In the genomic region with DNA sequence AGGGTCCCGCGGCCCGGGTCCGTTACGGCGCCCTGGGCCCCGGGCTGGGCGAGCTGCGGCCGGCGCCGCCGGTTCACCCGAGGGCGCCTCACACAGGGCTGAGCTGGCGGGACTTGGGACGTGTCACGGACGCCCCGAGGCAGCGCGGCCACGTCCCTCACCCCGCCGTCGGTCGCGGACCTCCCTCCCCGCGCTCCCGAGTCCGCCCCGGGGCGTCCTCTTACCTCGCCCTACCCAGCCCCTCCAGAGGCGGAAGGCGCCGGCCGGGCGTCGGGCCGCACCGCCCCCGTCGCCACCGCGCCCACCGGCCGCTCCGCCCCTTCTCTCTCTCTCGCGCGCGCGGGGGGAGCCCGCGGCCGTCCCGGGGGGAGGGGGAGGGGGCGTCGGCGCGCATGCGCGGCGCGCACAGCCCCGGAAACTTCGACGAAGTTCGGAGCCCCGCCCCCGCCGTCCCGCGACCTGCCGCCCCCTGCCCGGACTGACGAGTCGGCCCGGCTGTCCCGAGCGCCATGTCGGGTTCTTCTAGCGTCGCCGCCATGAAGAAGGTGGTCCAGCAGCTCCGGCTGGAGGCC, we compare ENCODE assay signal across 8 mouse cellular contexts. TPM values are rescaled to one million over a fixed set of nuclear protein-coding genes. Genes with fewer than 3 reads are reported as not detected.
DNase-seq lines count a peak whose midpoint lies in the region; ATAC-seq lines count a peak whose summit lies in the region.

Gene Spata1, minus strand, starts transcription at position 323 of the 572 bp plus-strand sequence.
Gene Gng5, plus strand, starts transcription at position 377 of the 572 bp plus-strand sequence.

- H3K27me3 ChIP-seq in embryonic facial prominence, embryonic 14.5 days (replicated peaks; ENCODE audit: control insufficient read depth, insufficient read depth, low read length), result no peaks in the 10 kb centered on the region
- H3K27me3 ChIP-seq in limb, embryonic 15.5 days, result no peaks in the 10 kb centered on the region
- H3K27me3 ChIP-seq in midbrain, embryonic 16.5 days (ENCODE audit: control insufficient read depth, insufficient read depth, low read depth, low read length), result no peaks in the 10 kb centered on the region

- H3K4me2 ChIP-seq in embryonic facial prominence, embryonic 14.5 days (ENCODE audit: low read depth, low read length), result peak within 1 kb of the TSS; percentile 72
- H3K4me2 ChIP-seq in limb, embryonic 15.5 days, result peak within 1 kb of the TSS; percentile 55
- peak within 1 kb of the TSS; percentile 54 for H3K4me2 ChIP-seq in midbrain, embryonic 16.5 days (ENCODE audit: low read length)

- peak within 1 kb of the TSS; percentile 87 for H3K9ac ChIP-seq in embryonic facial prominence, embryonic 14.5 days (ENCODE audit: low read depth, low read length)
- peak within 1 kb of the TSS; percentile 90 for H3K9ac ChIP-seq in limb, embryonic 15.5 days
- H3K9ac ChIP-seq in midbrain, embryonic 16.5 days (ENCODE audit: low read depth, low read length), result peak within 1 kb of the TSS; percentile 61

- H3K4me3 ChIP-seq in embryonic facial prominence, embryonic 14.5 days (ENCODE audit: low read depth, low read length), result peak within 1 kb of the TSS; percentile 67
- H3K4me3 ChIP-seq in limb, embryonic 15.5 days, result peak within 1 kb of the TSS; percentile 86
- peak within 1 kb of the TSS; percentile 74 for H3K4me3 ChIP-seq in midbrain, embryonic 16.5 days (ENCODE audit: low read depth, low read length)

- peak; percentile 94 for ATAC-seq in embryonic facial prominence, embryonic 14.5 days (ENCODE audit: low read depth)
- ATAC-seq in limb, embryonic 15.5 days (ENCODE audit: insufficient number of reproducible peaks, low FRiP score, low TSS enrichment, low read depth), result peak; percentile 93
- ATAC-seq in midbrain, embryonic 16.5 days, result peak; percentile 89

- H3K36me3 ChIP-seq in embryonic facial prominence, embryonic 14.5 days (ENCODE audit: control insufficient read depth, insufficient read depth, low read length), result peaks cover 17% of the 10 kb centered on the region
- peaks cover 9% of the 10 kb centered on the region; the same call in 1 of the 2 replicates for H3K36me3 ChIP-seq in limb, embryonic 15.5 days
- H3K36me3 ChIP-seq in midbrain, embryonic 16.5 days (ENCODE audit: control insufficient read depth, insufficient read depth, low read length), result peaks cover 5% of the 10 kb centered on the region

- peaks cover 18% of the 10 kb centered on the region for H3K4me1 ChIP-seq in embryonic facial prominence, embryonic 14.5 days (ENCODE audit: control insufficient read depth, insufficient read depth, low read length)
- peaks cover 14% of the 10 kb centered on the region for H3K4me1 ChIP-seq in limb, embryonic 15.5 days
- peaks cover 11% of the 10 kb centered on the region for H3K4me1 ChIP-seq in midbrain, embryonic 16.5 days (ENCODE audit: control insufficient read depth, insufficient read depth, low read length)

- no CpG with 5 or more reads among the region's 88 CpGs for WGBS in embryonic facial prominence, embryonic 14.5 days
- WGBS in limb, embryonic 15.5 days, result 0% methylated on average over 70 of the region's 88 CpGs
- WGBS in midbrain, embryonic 16.5 days, result under 1% methylated on average over 41 of the region's 88 CpGs

- DNase-seq in 416B (ENCODE audit: low read depth), result peak; percentile 84
- DNase-seq in adrenal gland, postnatal 14 days, result peak; percentile 95
- peak; percentile 94 for DNase-seq in embryonic facial prominence, embryonic 14.5 days (ENCODE audit: low spot score)
- peak; percentile 80 for DNase-seq in heart, adult 8-10 months (ENCODE audit: low spot score)
- peak; percentile 84 to 88 for DNase-seq in kidney, adult 8-10 months
- DNase-seq in spleen, adult 18-20 months, result peak; percentile 86 to 91

- peak within 1 kb of the TSS; percentile 93 for H3K27ac ChIP-seq in embryonic facial prominence, embryonic 14.5 days (replicated peaks; ENCODE audit: low read depth, low read length)
- H3K27ac ChIP-seq in limb, embryonic 15.5 days, result peak within 1 kb of the TSS; percentile 97
- H3K27ac ChIP-seq in midbrain, embryonic 16.5 days (ENCODE audit: low read length), result peak within 1 kb of the TSS; percentile 73

- H3K9me3 ChIP-seq in embryonic facial prominence, embryonic 14.5 days (ENCODE audit: control insufficient read depth, low read length), result no peaks in the 10 kb centered on the region
- H3K9me3 ChIP-seq in limb, embryonic 15.5 days, result no peaks in the 10 kb centered on the region
- no peaks in the 10 kb centered on the region for H3K9me3 ChIP-seq in midbrain, embryonic 16.5 days (replicated peaks; ENCODE audit: control insufficient read depth, low read length, poor library complexity, severe bottlenecking)

RNA-seq across cellular contexts. Expression of gene Spata1, which starts in this region (rescaled TPM):
- total RNA-seq in adrenal gland, postnatal 14 days (2021), result 2.4 and 3.4 TPM in 2 replicates
- polyA plus RNA-seq in embryonic facial prominence, embryonic 14.5 days (2014; fragmentation: Nextera tagmentation; extraction: Ambion mirVana), result 5.1 and 6.0 TPM in 2 replicates
- total RNA-seq in heart, adult 8-10 months (2022), result 1 to 10 TPM; 3.0 to 3.4 (median 3.2) TPM
- polyA plus RNA-seq in limb, embryonic 15.5 days (2015; fragmentation: Nextera tagmentation; extraction: Ambion mirVana), result 4.2 and 4.7 TPM in 2 replicates
- polyA plus RNA-seq in midbrain, embryonic 16.5 days (2015; fragmentation: Nextera tagmentation; extraction: Ambion mirVana), result 4.6 TPM in 2 replicates

RNA-seq across cellular contexts. Expression of gene Gng5, which starts in this region (rescaled TPM):
- 286 and 296 TPM in 2 replicates for total RNA-seq in adrenal gland, postnatal 14 days (2021)
- 846 and 915 TPM in 2 replicates for polyA plus RNA-seq in embryonic facial prominence, embryonic 14.5 days (2014; fragmentation: Nextera tagmentation; extraction: Ambion mirVana)
- total RNA-seq in heart, adult 8-10 months (2022), result 100 to 1,000 TPM; 252 to 269 (median 261) TPM
- polyA plus RNA-seq in limb, embryonic 15.5 days (2015; fragmentation: Nextera tagmentation; extraction: Ambion mirVana), result 729 and 820 TPM in 2 replicates
- 256 and 276 TPM in 2 replicates for polyA plus RNA-seq in midbrain, embryonic 16.5 days (2015; fragmentation: Nextera tagmentation; extraction: Ambion mirVana)

Comparison
In these comparisons a context has a peak if more than half of its experiments do, and no peak if none do; other contexts are left out.
1. Peak in every context shown above with its lines: DNase-seq, ATAC-seq, H3K4me3 ChIP-seq and H3K27ac ChIP-seq.